8 mouse cellular contexts compared by ENCODE assay signal in the genomic region with DNA sequence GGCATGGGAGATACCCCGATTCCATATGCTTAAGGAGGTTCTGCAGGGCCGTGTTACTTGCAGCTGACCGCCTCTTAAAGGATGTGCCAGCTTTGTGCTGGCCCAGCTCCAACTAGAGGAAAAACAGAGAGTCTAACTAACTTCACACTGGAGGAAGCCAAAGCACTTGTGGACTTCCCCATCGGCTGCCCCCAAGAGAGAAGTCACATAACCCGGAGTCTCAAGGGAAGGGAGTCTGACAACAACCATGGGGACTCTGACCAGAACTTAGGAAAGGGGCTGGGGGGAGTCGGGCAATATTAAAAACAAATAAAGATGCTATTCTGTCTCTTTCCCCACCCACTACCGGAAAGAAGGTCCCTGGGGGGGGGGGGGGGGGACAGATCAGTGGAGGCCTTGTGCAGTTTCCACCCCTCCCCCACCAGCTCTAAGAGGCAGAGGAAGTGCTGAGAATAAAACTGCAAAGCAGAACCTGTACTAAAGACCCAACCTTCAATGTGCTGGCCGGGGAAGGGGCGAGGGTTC. TPM values are rescaled to one million over a fixed set of nuclear protein-coding genes. Genes with fewer than 3 reads are reported as not detected.
DNase-seq lines count a peak whose midpoint lies in the region; ATAC-seq and TF ChIP-seq lines count a peak whose summit lies in the region.

No protein-coding gene starts in this region.

- peak overlapping the region; percentile 16 for H3K4me2 ChIP-seq in heart, embryonic 14.5 days (ENCODE audit: low read length)
- H3K4me2 ChIP-seq in kidney, postnatal 0 days (ENCODE audit: low read length) = no peak overlapping the region
- peak overlapping the region; percentile 36 for H3K4me2 ChIP-seq in stomach, embryonic 15.5 days

- H3K4me3 ChIP-seq in heart, embryonic 14.5 days (ENCODE audit: control insufficient read depth in 1 of 2, insufficient read depth in 1 of 2, low read depth in 1 of 2, low read length in 2 of 2) = no peak overlapping the region
- H3K4me3 ChIP-seq in kidney, postnatal 0 days (replicated peaks; ENCODE audit: low read depth, low read length) = no peak overlapping the region
- H3K4me3 ChIP-seq in stomach, embryonic 15.5 days (replicated peaks) = no peak overlapping the region

- no peak for ATAC-seq in heart, embryonic 14.5 days (ENCODE audit: insufficient number of reproducible peaks, insufficient read depth, low FRiP score, low read depth)
- no peak for ATAC-seq in kidney, postnatal 0 days (replicated peaks; ENCODE audit: low FRiP score, low read depth)
- no peak for ATAC-seq in stomach, embryonic 15.5 days (ENCODE audit: insufficient read depth, low FRiP score, low read depth)

- H3K9me3 ChIP-seq in heart, embryonic 14.5 days (ENCODE audit: control insufficient read depth, low read length) = no peaks in the 10 kb centered on the region
- no peaks in the 10 kb centered on the region for H3K9me3 ChIP-seq in kidney, postnatal 0 days (replicated peaks; ENCODE audit: low read length)
- no peaks in the 10 kb centered on the region for H3K9me3 ChIP-seq in stomach, embryonic 15.5 days

- TF ChIP-seq CTCF in kidney, postnatal 0 days (IDR thresholded peaks at IDR 0.05; ENCODE audit: low read depth) = no peak

- WGBS in heart, embryonic 14.5 days = 37% methylated on average over 9 of the region's 9 CpGs
- WGBS in kidney, postnatal 0 days = 37% methylated on average over 9 of the region's 9 CpGs
- WGBS in stomach, embryonic 15.5 days = 31% methylated on average over 9 of the region's 9 CpGs

- H3K9ac ChIP-seq in heart, embryonic 14.5 days (ENCODE audit: low read length) = peak overlapping the region; percentile 46; the same call in 1 of the 2 replicates
- no peak overlapping the region for H3K9ac ChIP-seq in kidney, postnatal 0 days (ENCODE audit: low read depth, low read length)
- no peak overlapping the region for H3K9ac ChIP-seq in stomach, embryonic 15.5 days

- no peaks in the 10 kb centered on the region for H3K27me3 ChIP-seq in heart, embryonic 14.5 days (ENCODE audit: control insufficient read depth, insufficient read depth, low read length)
- H3K27me3 ChIP-seq in kidney, postnatal 0 days (ENCODE audit: insufficient read depth, low read length) = no peaks in the 10 kb centered on the region
- H3K27me3 ChIP-seq in stomach, embryonic 15.5 days (replicated peaks) = no peaks in the 10 kb centered on the region

- no peaks in the 10 kb centered on the region for H3K36me3 ChIP-seq in heart, embryonic 14.5 days (ENCODE audit: control insufficient read depth, insufficient read depth, low read length)
- H3K36me3 ChIP-seq in kidney, postnatal 0 days (ENCODE audit: insufficient read depth, low read length) = no peaks in the 10 kb centered on the region
- H3K36me3 ChIP-seq in stomach, embryonic 15.5 days = no peaks in the 10 kb centered on the region

- H3K27ac ChIP-seq in heart, embryonic 14.5 days (replicated peaks in 1 of 2; ENCODE audit: control insufficient read depth in 1 of 2, insufficient read depth in 1 of 2, low read depth in 2 of 2, low read length in 2 of 2) = peak overlapping the region; percentile 2 to 87
- H3K27ac ChIP-seq in kidney, postnatal 0 days = 0 out of 2 replicates have a peak overlapping the region, but pooled peaks have one; percentile 19
- peak overlapping the region; percentile 49 for H3K27ac ChIP-seq in stomach, embryonic 15.5 days

- peak; percentile 14 to 19 for DNase-seq in left cerebral cortex, adult 18-20 months (ENCODE audit: low spot score in 2 of 2)
- DNase-seq in left cerebral cortex, adult 11 months (ENCODE audit: low spot score) = no peak
- peak; percentile 45 for DNase-seq in brain, adult 2 months (ENCODE audit: low read depth, low spot score)
- DNase-seq in kidney, postnatal 0 days (ENCODE audit: low spot score) = peak; percentile 47
- DNase-seq in lung, postnatal 25 days (ENCODE audit: low spot score) = peak; percentile 71
- DNase-seq in cerebellum, adult 11 months = no peak

- H3K4me1 ChIP-seq in heart, embryonic 14.5 days (ENCODE audit: control insufficient read depth in 2 of 2, insufficient read depth in 2 of 2, low read length in 2 of 2) = peaks cover 78 to 97% of the 10 kb centered on the region in 2 experiments
- H3K4me1 ChIP-seq in kidney, postnatal 0 days (replicated peaks; ENCODE audit: insufficient read depth, low read length) = peaks cover 43% of the 10 kb centered on the region
- H3K4me1 ChIP-seq in stomach, embryonic 15.5 days = peaks cover 82% of the 10 kb centered on the region

RNA-seq across cellular contexts. Expression of a gene that starts 17.3 kb away (rescaled TPM):
- total RNA-seq in left cerebral cortex, adult 18-20 months (2021) = 10 to 100 TPM; 31.8 to 32.4 TPM
- 8.5 and 9.7 TPM in 2 replicates for polyA plus RNA-seq in heart, embryonic 14.5 days (2014; fragmentation: Nextera tagmentation; extraction: Ambion mirVana)
- polyA plus RNA-seq in kidney, postnatal 0 days (2015; fragmentation: Nextera tagmentation; extraction: Ambion mirVana) = 4.1 TPM in 2 replicates
- 6.8 and 6.9 TPM in 2 replicates for polyA plus RNA-seq in stomach, embryonic 15.5 days (2015; fragmentation: Nextera tagmentation; extraction: Ambion mirVana)

Comparison
In these comparisons a context has a peak if more than half of its experiments do, and no peak if none do; other contexts are left out.
1. DNase-seq: peak in left cerebral cortex, adult 18-20 months (2 of 2), brain, adult 2 months (single experiment), kidney, postnatal 0 days (single experiment) and lung, postnatal 25 days (single experiment); none in left cerebral cortex, adult 11 months (single experiment) and cerebellum, adult 11 months (single experiment).
2. Peak in every context shown above with its lines, with median percentiles within 50 percentile points of each other: H3K27ac ChIP-seq.